Mouse (Mus musculus) thymus, adult 2 months (tissue): ENCODE measurements at regions not wholly inside any gene's neighbourhood (a gene's known extent, or its start where the extent isn't known, plus 50 kb on each side); places are given as distances from the start of the nearest gene placed in this dataset.

Experiments used
- CTCF ChIP-seq: fragments of 200-500 bp; IDR thresholded peaks from 2 replicates; pipeline ENCODE4 v1.5.1; 2012; ENCODE audit warnings: mild to moderate bottlenecking, control low read depth, low read length, moderate library complexity, borderline replicate concordance; ENCODE audit not compliant: control insufficient read depth, poor library complexity, insufficient read depth; ENCODE audit errors: extremely low read depth
- POLR2A ChIP-seq: fragments of 200-500 bp; IDR thresholded peaks from 2 replicates; pipeline ENCODE4 v1.6.1; 2012; ENCODE audit warnings: mild to moderate bottlenecking, low read length, control low read depth, moderate library complexity; ENCODE audit not compliant: control insufficient read depth, poor library complexity, insufficient read depth; ENCODE audit errors: extremely low read depth

GRCm38 (mm10) chrX:130525770-130526169 is 776.2 kb downstream of the Diaph2 start:
- TF ChIP-seq CTCF (no peak), POLR2A (no peak)
